ENCODE assay signal across 8 mouse cellular contexts in genomic region chr6:84583841-84584782, GRCm38 (mm10). TPM values are rescaled to one million over a fixed set of nuclear protein-coding genes. Genes with fewer than 3 reads are reported as not detected.
A peak's percentile ranks its signal among the peaks of the same experiment; 100 is the strongest.
DNase-seq lines count a peak whose midpoint lies in the region; ATAC-seq and TF ChIP-seq lines count a peak whose summit lies in the region.

No protein-coding gene starts in this region.

- 4% methylated on average over 48 of the region's 48 CpGs for WGBS in heart, postnatal 0 days
- under 1% methylated on average over 48 of the region's 48 CpGs for WGBS in limb, embryonic 14.5 days

- H3K4me3 ChIP-seq in heart, postnatal 0 days (ENCODE audit: low read depth, low read length), result peak overlapping the region; percentile 52
- peak overlapping the region; percentile 58 for H3K4me3 ChIP-seq in limb, embryonic 14.5 days (replicated peaks; ENCODE audit: low read length)

- H3K9me3 ChIP-seq in heart, postnatal 0 days (replicated peaks; ENCODE audit: control insufficient read depth, low read length), result no peaks in the 10 kb centered on the region
- no peaks in the 10 kb centered on the region for H3K9me3 ChIP-seq in limb, embryonic 14.5 days (ENCODE audit: control insufficient read depth, low read length)

- H3K4me2 ChIP-seq in heart, postnatal 0 days (ENCODE audit: low read depth, low read length), result peak overlapping the region; percentile 79
- peak overlapping the region; percentile 87 for H3K4me2 ChIP-seq in limb, embryonic 14.5 days (replicated peaks; ENCODE audit: low read depth, low read length, severe bottlenecking)

- H3K27ac ChIP-seq in heart, postnatal 0 days (ENCODE audit: low read depth), result no peak overlapping the region
- peak overlapping the region; percentile 81 for H3K27ac ChIP-seq in limb, embryonic 14.5 days (replicated peaks; ENCODE audit: low read depth, low read length)

- no peak for ATAC-seq in heart, postnatal 0 days (ENCODE audit: insufficient read depth, low read depth)
- no peak for ATAC-seq in limb, embryonic 14.5 days (ENCODE audit: low FRiP score, low read depth)

- no peak for TF ChIP-seq POLR2A in limb, embryonic 14.5 days (IDR thresholded peaks at IDR 0.05; ENCODE audit: borderline replicate concordance, extremely low read depth, insufficient read depth, insufficient read length)

- H3K9ac ChIP-seq in heart, postnatal 0 days (replicated peaks; ENCODE audit: low read depth, low read length), result no peak overlapping the region
- peak overlapping the region; percentile 64 for H3K9ac ChIP-seq in limb, embryonic 14.5 days (ENCODE audit: low read depth, low read length, severe bottlenecking)

- peak; percentile 2 for DNase-seq in cerebellum, adult 9-11 months
- no peak for DNase-seq in cerebellum, adult 18-20 months
- DNase-seq in embryo, embryonic 10.5 days (ENCODE audit: low spot score), result peak; percentile 52
- no peak for DNase-seq in heart, postnatal 0 days (ENCODE audit: low spot score)
- DNase-seq in limb, embryonic 14.5 days (ENCODE audit: low spot score), result peak; percentile 31
- peak; percentile 44 for DNase-seq in retina, embryonic 14.5 days (ENCODE audit: low spot score)
- DNase-seq in spleen, postnatal 36 days (ENCODE audit: low spot score in 2 of 2), result no peak
- DNase-seq in urinary bladder, postnatal 4 days (ENCODE audit: low spot score in 2 of 2), result no peak

- no peak for TF ChIP-seq CTCF in heart, postnatal 0 days (IDR thresholded peaks at IDR 0.05; ENCODE audit: low read depth)

- H3K4me1 ChIP-seq in heart, postnatal 0 days (ENCODE audit: control insufficient read depth, insufficient read depth), result peaks cover 37% of the 10 kb centered on the region
- peaks cover 52% of the 10 kb centered on the region for H3K4me1 ChIP-seq in limb, embryonic 14.5 days (ENCODE audit: control insufficient read depth, insufficient read depth, low read length)

- H3K36me3 ChIP-seq in heart, postnatal 0 days (replicated peaks; ENCODE audit: control insufficient read depth, insufficient read depth, low read length), result no peaks in the 10 kb centered on the region
- peaks cover 12% of the 10 kb centered on the region; the same call in 1 of the 2 replicates for H3K36me3 ChIP-seq in limb, embryonic 14.5 days (ENCODE audit: control insufficient read depth, insufficient read depth, low read length)

- peaks cover 84% of the 10 kb centered on the region for H3K27me3 ChIP-seq in heart, postnatal 0 days (ENCODE audit: control insufficient read depth, insufficient read depth, low read length)
- H3K27me3 ChIP-seq in limb, embryonic 14.5 days (ENCODE audit: control insufficient read depth, insufficient read depth, low read length), result peaks cover 10% of the 10 kb centered on the region; the same call in 1 of the 2 replicates

- TF ChIP-seq EP300 in heart, postnatal 0 days (IDR thresholded peaks at IDR 0.05; ENCODE audit: low read depth), result no peak

RNA-seq across cellular contexts. Expression of gene Cyp26b1, which starts 9.6 kb away (rescaled TPM):
- 2.9 TPM in 1 of 2 replicates, not detected in the other for total RNA-seq in heart, postnatal 0 days (2014; rRNA removed; ENCODE audit: low replicate concordance)
- 0.40 and 0.46 TPM in 2 replicates for polyA plus RNA-seq in heart, postnatal 0 days (2015; fragmentation: Nextera tagmentation; extraction: Ambion mirVana)
- 20.1 and 26.1 TPM in 2 replicates for polyA plus RNA-seq in limb, embryonic 14.5 days (2012; rRNA removed)
- polyA plus RNA-seq in limb, embryonic 14.5 days (2014; fragmentation: Nextera tagmentation; extraction: Ambion mirVana), result 10.0 and 13.0 TPM in 2 replicates

Comparison
In these comparisons a context has a peak if more than half of its experiments do, and no peak if none do; other contexts are left out.
1. DNase-seq: peak in cerebellum, adult 9-11 months (single experiment), embryo, embryonic 10.5 days (single experiment), limb, embryonic 14.5 days (single experiment) and retina, embryonic 14.5 days (single experiment); none in cerebellum, adult 18-20 months (0 of 2), heart, postnatal 0 days (single experiment), spleen, postnatal 36 days (0 of 2) and urinary bladder, postnatal 4 days (0 of 2).